Mouse (Mus musculus) cerebellum, adult (tissue): ENCODE results near the gene Ociad2.
A peak's percentile ranks its signal among the peaks of the same experiment; 100 is the strongest.
"Not testable (repeated sequence)": the region's sequence is repeated elsewhere in the genome, so short reads cannot be mapped to it uniquely, and the experiment has no call there.

ENCODE experiments used
- ATAC-seq: cut with Nextera tagmentation; 2 replicates; pipeline ENCODE4 v1.9.2; 2017; ENCODE audit warnings: mild to moderate bottlenecking, moderate library complexity, mixed read lengths; ENCODE audit not compliant: insufficient number of reproducible peaks, low FRiP score, low TSS enrichment

The Ociad2 gene

GRCm38 (mm10) chr5:73355393-73355792, 14.6 kb upstream of the Ociad2 start:
- no peak for ATAC-seq

GRCm38 (mm10) chr5:73353978-73354377, 13.2 kb upstream of the Ociad2 start:
- no peak for ATAC-seq

GRCm38 (mm10) chr5:73353519-73353918, 12.7 kb upstream of the Ociad2 start:
- no peak for ATAC-seq

- no peak for ATAC-seq
Observed at GRCm38 (mm10) chr5:73351796-73352195, 11.0 kb upstream of the Ociad2 start.

GRCm38 (mm10) chr5:73349514-73349913, 8.7 kb upstream of the Ociad2 start:
- no peak for ATAC-seq

- no peak for ATAC-seq
Observed at GRCm38 (mm10) chr5:73345254-73345653, 4.4 kb upstream of the Ociad2 start.

GRCm38 (mm10) chr5:73344310-73344709, 3.5 kb upstream of the Ociad2 start:
- no peak for ATAC-seq

- no peak for ATAC-seq
Observed at GRCm38 (mm10) chr5:73342701-73343355, 2.0 kb upstream of the Ociad2 start.

- no peak for ATAC-seq
Observed at GRCm38 (mm10) chr5:73339779-73340722, 777 bp downstream of the Ociad2 start.

GRCm38 (mm10) chr5:73338832-73339163, 2.0 kb downstream of the Ociad2 start:
- ATAC-seq, result no peak; the same call in 1 of the 2 replicates

- ATAC-seq, result peak; percentile 54
Observed at GRCm38 (mm10) chr5:73337961-73338831, 2.6 kb downstream of the Ociad2 start.

- no peak for ATAC-seq
Observed at GRCm38 (mm10) chr5:73336448-73336847, 4.4 kb downstream of the Ociad2 start.

GRCm38 (mm10) chr5:73331002-73331401, 9.8 kb downstream of the Ociad2 start:
- no peak for ATAC-seq

GRCm38 (mm10) chr5:73324526-73325170, 16.2 kb downstream of the Ociad2 start:
- ATAC-seq, result no peak

GRCm38 (mm10) chr5:73323602-73324001, 17.2 kb downstream of the Ociad2 start:
- ATAC-seq, result no peak

GRCm38 (mm10) chr5:73322684-73323083, 18.1 kb downstream of the Ociad2 start:
- ATAC-seq, result not testable (repeated sequence)

- no peak for ATAC-seq
Observed at GRCm38 (mm10) chr5:73319306-73319705, 21.5 kb downstream of the Ociad2 start.

- no peak for ATAC-seq
Observed at GRCm38 (mm10) chr5:73314654-73315053, 26.2 kb downstream of the Ociad2 start.

- ATAC-seq, result no peak
Observed at GRCm38 (mm10) chr5:73313591-73313990, 27.2 kb downstream of the Ociad2 start.

GRCm38 (mm10) chr5:73311458-73311857, 29.4 kb downstream of the Ociad2 start:
- ATAC-seq, result no peak
